Mouse (Mus musculus): ENCODE measurements at regions not wholly inside any gene's neighbourhood (a gene's known extent, or its start where the extent isn't known, plus 50 kb on each side); places are given as distances from the start of the nearest gene placed in this dataset.

GRCm38 (mm10) chr1:181298063-181298462 is 54.4 kb upstream of the Cnih3 start:
- no peak for TF ChIP-seq CTCF (IDR thresholded peaks at IDR 0.05; ENCODE audit: control insufficient read depth, insufficient read depth, insufficient read length)
- TF ChIP-seq USF1 (IDR thresholded peaks at IDR 0.05; ENCODE audit: low read depth), result no peak
- TF ChIP-seq MAX (IDR thresholded peaks at IDR 0.05), result no peak
- TF ChIP-seq FOSL1 (IDR thresholded peaks at IDR 0.05; ENCODE audit: insufficient read depth, low read length, poor library complexity, severe bottlenecking), result no peak
- no peak for TF ChIP-seq MYOG (IDR thresholded peaks at IDR 0.05; ENCODE audit: control insufficient read depth, extremely low read depth, insufficient read length)
- TF ChIP-seq CEBPB (IDR thresholded peaks at IDR 0.05; ENCODE audit: low read depth), result no peak
- TF ChIP-seq MYOD1 (IDR thresholded peaks at IDR 0.05; ENCODE audit: control insufficient read depth, insufficient read length, low read depth), result no peak

Data from C2C12 (cell line).